Mouse (Mus musculus) limb, embryonic 10.5 days (tissue): ENCODE measurements around the gene Slc19a1. TPM values are rescaled to one million over a fixed set of nuclear protein-coding genes. Genes with fewer than 3 reads are reported as not detected.

Source experiments
- polyA plus RNA-seq: library from polyadenylated mRNA; unstranded; fragments of >200 nt; fragmentation: Nextera tagmentation; extraction: Ambion mirVana; gene quantifications from 2 replicates; pipeline ENCODE4 v1.2.1, GENCODE M21; 2016

The Slc19a1 gene
- polyA plus RNA-seq, 1 experiment from 2014 or later = 42.4 TPM

Other genes with a start within 250 kb of the Slc19a1 start
- gene Pcbp3, start 70.4 kb upstream of the Slc19a1 start, polyA plus RNA-seq = 44.9 and 47.3 TPM in 2 replicates
- 149 and 159 TPM in 2 replicates for gene Col18a1, start 134.3 kb downstream of the Slc19a1 start, polyA plus RNA-seq
- 72.9 and 83.3 TPM in 2 replicates for gene Pofut2, start 227.0 kb downstream of the Slc19a1 start, polyA plus RNA-seq